Mouse (Mus musculus) left cerebral cortex, adult 9 months (tissue): ENCODE measurements around the gene Chmp5.
"Not testable (repeated sequence)": the region's sequence is repeated elsewhere in the genome, so short reads cannot be mapped to it uniquely, and the experiment has no call there.

Experiments used
- DNase-seq, 2 experiments: peaks; one replicate each; pipeline ENCODE4 v3.0.0; 2022; ENCODE audit warnings: low spot score in 2 of 2

The Chmp5 gene

GRCm38 (mm10) chr4:40948160-40948708, at the start of gene Chmp5, which contains the start of gene Bag1:
Chmp5 (plus strand) TSS chr4:40948407.
Bag1 (minus strand) TSS chr4:40948294.
- peak; percentile 97 to 99 for DNase-seq

- no peak for DNase-seq
Observed at GRCm38 (mm10) chr4:40898476-40899044, 49.6 kb upstream of the Chmp5 start.

- DNase-seq, result no peak
Observed at GRCm38 (mm10) chr4:40899264-40899663, 48.9 kb upstream of the Chmp5 start.

- no peak for DNase-seq
Observed at GRCm38 (mm10) chr4:40900071-40900470, 48.1 kb upstream of the Chmp5 start.

- no peak for DNase-seq
Observed at GRCm38 (mm10) chr4:40900612-40901011, 47.6 kb upstream of the Chmp5 start.

- no peak for DNase-seq
Observed at GRCm38 (mm10) chr4:40906298-40906697, 41.9 kb upstream of the Chmp5 start.

- DNase-seq, result no peak
Observed at GRCm38 (mm10) chr4:40908261-40908969, 39.8 kb upstream of the Chmp5 start.

GRCm38 (mm10) chr4:40914287-40914867, 33.8 kb upstream of the Chmp5 start:
- DNase-seq, result no peak

- DNase-seq, result no peak
Observed at GRCm38 (mm10) chr4:40915947-40916346, 32.3 kb upstream of the Chmp5 start.

- DNase-seq, result no peak
Observed at GRCm38 (mm10) chr4:40916592-40917155, 31.5 kb upstream of the Chmp5 start.

GRCm38 (mm10) chr4:40919785-40920184, 28.4 kb upstream of the Chmp5 start, which contains the start of gene Spink4:
Spink4 (plus strand) TSS chr4:40920052.
- no peak for DNase-seq

- peak; percentile 36 for DNase-seq
Observed at GRCm38 (mm10) chr4:40920576-40920975, 27.6 kb upstream of the Chmp5 start.

- no peak for DNase-seq
Observed at GRCm38 (mm10) chr4:40921288-40921687, 26.9 kb upstream of the Chmp5 start.

- DNase-seq, result no peak
Observed at GRCm38 (mm10) chr4:40923087-40923651, 25.0 kb upstream of the Chmp5 start.

GRCm38 (mm10) chr4:40925568-40925967, 22.6 kb upstream of the Chmp5 start:
- DNase-seq, result no peak

- no peak for DNase-seq
Observed at GRCm38 (mm10) chr4:40929046-40929445, 19.2 kb upstream of the Chmp5 start.

- DNase-seq, result no peak
Observed at GRCm38 (mm10) chr4:40933694-40934093, 14.5 kb upstream of the Chmp5 start.

GRCm38 (mm10) chr4:40934369-40934768, 13.8 kb upstream of the Chmp5 start:
- DNase-seq, result not testable (repeated sequence)

GRCm38 (mm10) chr4:40936175-40936839, 11.9 kb upstream of the Chmp5 start:
- DNase-seq, result peak; percentile 45 to 61

GRCm38 (mm10) chr4:40938793-40939192, 9.4 kb upstream of the Chmp5 start:
- no peak for DNase-seq

GRCm38 (mm10) chr4:40943651-40944050, 4.6 kb upstream of the Chmp5 start:
- DNase-seq, result no peak
